Mouse (Mus musculus) intestine, embryonic 15.5 days (tissue): ENCODE measurements at regions not wholly inside any gene's neighbourhood (a gene's known extent, or its start where the extent isn't known, plus 50 kb on each side); places are given as distances from the start of the nearest gene placed in this dataset.
A peak's percentile ranks its signal among the peaks of the same experiment; 100 is the strongest.
"Not testable (repeated sequence)": the region's sequence is repeated elsewhere in the genome, so short reads cannot be mapped to it uniquely, and the experiment has no call there.

Experiments used
- ATAC-seq: fragments of 200-750 bp; cut with Nextera tagmentation; 2 replicates; pipeline ENCODE4 v1.8.0; 2017; ENCODE audit warnings: moderate TSS enrichment, moderate library complexity
- H3K27ac ChIP-seq: fragments of 300-500 bp; sonication (generic); 2 replicates; pipeline ENCODE4 v1.5.1; 2015; ENCODE audit warnings: mild to moderate bottlenecking, inconsistent platforms
- H3K27me3 ChIP-seq: fragments of 300-500 bp; sonication (generic); replicated peaks from 2 replicates; pipeline ENCODE4 v1.6.1; 2015; ENCODE audit warnings: inconsistent platforms
- H3K36me3 ChIP-seq: fragments of 300-500 bp; sonication (generic); 2 replicates; pipeline ENCODE4 v1.6.1; 2015; ENCODE audit warnings: inconsistent platforms
- H3K4me1 ChIP-seq: fragments of 300-500 bp; sonication (generic); replicated peaks from 2 replicates; pipeline ENCODE4 v1.6.1; 2015; ENCODE audit warnings: inconsistent platforms
- H3K4me2 ChIP-seq: fragments of 300-500 bp; sonication (generic); replicated peaks from 2 replicates; pipeline ENCODE4 v1.6.1; 2015; ENCODE audit warnings: mild to moderate bottlenecking, inconsistent platforms
- H3K4me3 ChIP-seq: fragments of 300-500 bp; sonication (generic); replicated peaks from 2 replicates; pipeline ENCODE4 v1.5.1; 2015; ENCODE audit warnings: inconsistent platforms
- H3K9ac ChIP-seq: fragments of 300-500 bp; sonication (generic); 2 replicates; pipeline ENCODE4 v1.6.1; 2015; ENCODE audit warnings: inconsistent platforms
- H3K9me3 ChIP-seq: fragments of 300-500 bp; sonication (generic); 2 replicates; pipeline ENCODE4 v1.6.1; 2016; ENCODE audit warnings: inconsistent platforms
- WGBS: fragments of 180-500 bp; shearing (Covaris S2); methylation state at CpG from one replicate; pipeline ENCODE4 v1.1.7; 2015; 5-methylcytosine and 5-hydroxymethylcytosine counted together

DNA sequence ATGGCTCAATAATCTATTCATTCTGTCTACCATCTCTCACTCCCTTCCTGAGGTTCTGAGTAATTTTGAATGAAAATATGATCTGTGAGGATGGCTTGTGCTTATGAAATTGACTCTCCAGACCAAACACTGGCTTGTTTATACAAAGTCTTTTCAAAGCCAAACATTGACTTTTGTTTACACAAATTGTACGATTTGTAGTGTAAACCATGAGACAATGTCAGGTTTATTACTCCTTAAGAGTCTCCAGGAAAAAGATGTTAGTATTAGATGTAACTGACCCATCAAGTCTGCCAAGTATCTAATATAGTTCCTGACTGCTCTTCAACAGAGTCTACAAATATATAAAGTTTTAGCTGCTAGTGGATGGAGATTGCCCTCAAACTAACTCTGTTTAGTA lies 1039.5 kb downstream of the Diaph3 start:
- Histone ChIP-seq H3K27me3 (no peaks in the 10 kb centered on the region), H3K4me3 (no peak overlapping the region), H3K27ac (no peak overlapping the region), H3K9ac (no peak overlapping the region), H3K9me3 (no peaks in the 10 kb centered on the region), H3K4me2 (no peak overlapping the region), H3K4me1 (no peaks in the 10 kb centered on the region), H3K36me3 (no peaks in the 10 kb centered on the region)
- WGBS, result 18% methylated on average over 1 of the region's 1 CpGs
- no peak for ATAC-seq

DNA sequence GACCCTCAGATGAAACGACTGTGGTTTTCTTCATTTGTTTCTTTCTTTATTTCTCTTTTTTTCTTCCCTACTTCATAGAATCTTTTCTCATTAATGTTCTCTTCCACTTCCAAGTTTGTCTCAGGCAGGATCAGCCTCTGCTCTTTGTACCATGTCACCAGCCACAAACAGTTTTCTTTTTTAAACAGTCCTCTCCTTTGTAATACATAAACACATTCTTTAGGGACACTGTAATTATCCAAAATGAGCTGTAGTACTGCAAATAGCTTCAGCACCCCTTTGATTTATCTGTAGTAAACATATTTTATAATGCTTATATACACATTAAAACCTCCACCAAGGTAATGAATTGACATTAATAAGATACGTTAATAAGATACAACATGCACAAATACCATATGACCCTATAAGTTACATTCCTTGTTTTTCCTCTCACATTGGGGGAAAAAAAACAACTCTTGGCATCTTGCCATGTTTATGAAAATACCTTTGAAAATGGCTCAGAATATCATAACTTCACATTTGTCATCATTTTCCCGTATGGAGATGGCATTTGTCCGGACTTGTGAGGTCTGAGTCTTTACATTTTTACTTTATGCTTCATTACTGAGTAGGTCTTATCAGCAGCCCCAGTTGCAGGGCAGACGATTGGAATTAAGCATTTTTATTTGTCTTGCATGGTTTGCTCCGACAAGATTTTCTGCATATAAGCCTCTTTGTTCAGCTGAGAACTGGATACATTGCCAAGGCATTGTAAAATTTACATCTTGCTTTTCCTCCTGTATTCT lies 1070.5 kb downstream of the Diaph3 start:
- no peak for ATAC-seq
- H3K4me1 ChIP-seq, result no peaks in the 10 kb centered on the region
- no peaks in the 10 kb centered on the region for H3K27me3 ChIP-seq
- H3K4me3 ChIP-seq, result no peak overlapping the region
- H3K4me2 ChIP-seq, result no peak overlapping the region
- no peaks in the 10 kb centered on the region for H3K9me3 ChIP-seq
- WGBS, result 43% methylated on average over 6 of the region's 6 CpGs
- no peaks in the 10 kb centered on the region for H3K36me3 ChIP-seq
- H3K9ac ChIP-seq, result no peak overlapping the region
- no peak overlapping the region for H3K27ac ChIP-seq

DNA sequence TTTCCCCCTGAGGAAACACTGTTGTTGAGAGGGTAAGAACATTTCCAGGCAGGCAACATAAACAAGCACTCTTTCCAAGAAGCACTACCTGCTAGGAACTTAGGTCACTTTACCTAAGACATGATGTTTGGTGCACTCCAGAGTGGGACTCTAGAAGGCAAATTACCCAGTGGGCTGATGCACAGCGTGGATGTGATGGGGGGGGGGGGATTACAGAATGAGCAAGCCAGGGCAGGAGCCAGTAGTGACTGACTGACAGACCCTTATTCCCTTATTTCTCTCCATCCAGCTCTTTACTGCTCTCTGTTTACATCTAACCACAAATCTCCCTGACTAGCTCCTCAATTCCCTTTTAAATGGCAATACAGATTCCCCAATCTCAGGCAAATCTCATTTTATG lies 1071.7 kb downstream of the Diaph3 start:
- Histone ChIP-seq H3K27ac (no peak overlapping the region), H3K4me1 (no peaks in the 10 kb centered on the region), H3K4me3 (no peak overlapping the region), H3K36me3 (no peaks in the 10 kb centered on the region), H3K4me2 (no peak overlapping the region), H3K27me3 (no peaks in the 10 kb centered on the region), H3K9ac (no peak overlapping the region), H3K9me3 (no peaks in the 10 kb centered on the region)
- ATAC-seq, result no peak
- WGBS, result 44% methylated on average over 1 of the region's 1 CpGs

DNA sequence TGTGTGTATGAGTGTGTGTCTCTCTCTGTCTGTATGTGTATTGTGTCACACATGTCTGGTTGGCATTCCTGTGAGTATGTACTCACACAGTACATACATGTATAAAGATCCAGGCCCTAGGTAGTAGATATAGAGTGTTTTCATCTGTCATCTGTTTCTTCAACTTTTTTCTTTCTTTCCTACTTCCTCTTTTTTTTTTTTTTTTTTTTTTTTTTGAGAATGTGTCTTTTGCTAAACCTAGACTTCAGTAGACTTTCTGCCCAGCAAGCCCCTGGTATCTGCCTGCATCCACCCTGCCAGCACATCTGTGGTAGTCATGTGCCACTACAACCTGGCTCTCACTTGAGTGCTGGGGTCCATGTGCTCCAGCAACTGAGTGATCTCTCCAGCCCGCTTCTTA lies 1073.3 kb downstream of the Diaph3 start:
- no peak overlapping the region for H3K27ac ChIP-seq
- no peak for ATAC-seq
- WGBS, result 89% methylated on average over 1 of the region's 1 CpGs
- H3K36me3 ChIP-seq, result no peaks in the 10 kb centered on the region
- H3K4me2 ChIP-seq, result no peak overlapping the region
- H3K4me1 ChIP-seq, result no peaks in the 10 kb centered on the region
- H3K9me3 ChIP-seq, result no peaks in the 10 kb centered on the region
- H3K4me3 ChIP-seq, result no peak overlapping the region
- no peak overlapping the region for H3K9ac ChIP-seq
- H3K27me3 ChIP-seq, result no peaks in the 10 kb centered on the region

DNA sequence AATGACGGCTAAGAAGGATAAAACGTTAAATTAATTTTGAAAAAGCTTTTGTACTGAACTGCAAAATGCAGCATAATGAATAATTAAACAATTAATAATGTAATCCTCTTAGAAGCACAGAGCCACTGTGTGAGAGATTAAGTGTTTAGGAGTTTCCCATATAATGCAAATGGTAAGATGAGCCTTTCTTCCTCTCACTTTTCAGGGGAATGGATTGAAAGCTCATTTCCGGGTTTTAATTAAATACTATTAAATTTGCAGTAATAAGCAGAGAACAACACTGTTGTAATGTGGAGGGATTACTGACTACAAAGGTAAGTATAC lies 1077.5 kb downstream of the Diaph3 start:
- Histone ChIP-seq H3K9me3 (no peaks in the 10 kb centered on the region), H3K9ac (no peak overlapping the region), H3K4me2 (no peak overlapping the region), H3K4me1 (no peaks in the 10 kb centered on the region), H3K27ac (no peak overlapping the region), H3K27me3 (no peaks in the 10 kb centered on the region), H3K4me3 (no peak overlapping the region), H3K36me3 (no peaks in the 10 kb centered on the region)
- WGBS, result 83% methylated on average over 3 of the region's 3 CpGs
- no peak for ATAC-seq

DNA sequence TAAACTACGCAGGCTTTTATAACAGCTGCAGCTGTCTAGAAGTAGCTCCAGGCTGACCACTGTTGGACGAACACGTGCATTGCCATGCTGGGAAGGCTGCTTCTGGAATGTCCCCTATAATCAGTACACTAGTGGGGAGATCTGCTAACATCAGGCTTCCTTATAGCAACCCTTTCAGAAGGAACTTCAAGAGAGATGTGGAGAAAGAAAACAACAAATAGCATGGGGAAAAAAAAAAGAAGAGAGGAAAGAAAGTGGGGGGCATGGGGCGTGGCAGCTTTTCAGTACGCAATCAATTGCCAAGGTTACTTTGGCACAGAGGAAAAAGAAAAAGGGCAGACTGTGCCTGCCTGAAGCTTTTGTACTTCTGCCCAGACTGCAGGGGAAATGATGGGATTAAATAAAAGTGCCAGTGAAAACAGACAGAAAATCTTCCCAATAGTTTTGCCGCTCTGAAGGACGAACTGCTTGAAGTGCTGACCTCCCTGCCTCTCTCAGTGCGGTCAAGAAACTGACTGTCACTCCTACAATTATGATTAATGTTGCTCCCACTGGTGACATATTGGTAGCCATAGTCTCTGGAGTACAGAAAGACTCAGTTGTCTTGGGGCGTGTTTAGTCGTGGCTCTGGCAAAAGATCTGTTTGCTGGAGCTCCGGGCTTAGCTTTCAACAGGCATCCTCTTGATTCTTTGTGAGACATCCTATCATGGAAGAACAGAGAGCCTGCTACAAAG lies 1078.0 kb downstream of the Diaph3 start:
- ATAC-seq, result no peak
- WGBS, result 72% methylated on average over 11 of the region's 11 CpGs

DNA sequence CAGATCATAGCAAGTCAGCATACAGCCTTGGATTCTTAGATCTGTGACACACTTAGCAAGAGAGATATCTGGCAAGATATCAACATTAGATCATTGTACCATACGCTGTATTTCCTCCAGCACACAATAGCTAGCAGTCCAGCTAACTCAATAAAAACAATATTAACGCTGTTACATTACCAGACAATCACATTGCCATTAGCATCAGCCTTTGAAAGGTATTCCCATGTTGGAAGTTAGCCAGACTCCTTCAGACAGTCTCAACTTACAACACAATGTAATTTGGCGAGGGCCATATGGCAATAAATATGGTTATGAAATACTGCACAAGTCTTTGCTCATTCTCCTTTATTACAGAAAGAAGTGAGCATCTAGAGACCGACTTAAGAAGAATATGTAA lies 1084.0 kb downstream of the Diaph3 start:
- Histone ChIP-seq H3K9me3 (no peaks in the 10 kb centered on the region), H3K4me2 (no peak overlapping the region), H3K36me3 (no peaks in the 10 kb centered on the region), H3K4me3 (no peak overlapping the region), H3K4me1 (no peaks in the 10 kb centered on the region), H3K27me3 (no peaks in the 10 kb centered on the region), H3K9ac (no peak overlapping the region), H3K27ac (no peak overlapping the region)
- 33% methylated on average over 4 of the region's 4 CpGs for WGBS
- ATAC-seq, result 0 out of 2 replicates have a peak, but pooled peaks have one; percentile 34

More for the DNA sequence above, 1078.0 kb downstream of the Diaph3 start:
- Histone ChIP-seq H3K9me3 (no peaks in the 10 kb centered on the region), H3K27ac (no peak overlapping the region), H3K36me3 (no peaks in the 10 kb centered on the region), H3K4me2 (no peak overlapping the region), H3K4me3 (no peak overlapping the region), H3K4me1 (no peaks in the 10 kb centered on the region), H3K9ac (no peak overlapping the region), H3K27me3 (no peaks in the 10 kb centered on the region)

DNA sequence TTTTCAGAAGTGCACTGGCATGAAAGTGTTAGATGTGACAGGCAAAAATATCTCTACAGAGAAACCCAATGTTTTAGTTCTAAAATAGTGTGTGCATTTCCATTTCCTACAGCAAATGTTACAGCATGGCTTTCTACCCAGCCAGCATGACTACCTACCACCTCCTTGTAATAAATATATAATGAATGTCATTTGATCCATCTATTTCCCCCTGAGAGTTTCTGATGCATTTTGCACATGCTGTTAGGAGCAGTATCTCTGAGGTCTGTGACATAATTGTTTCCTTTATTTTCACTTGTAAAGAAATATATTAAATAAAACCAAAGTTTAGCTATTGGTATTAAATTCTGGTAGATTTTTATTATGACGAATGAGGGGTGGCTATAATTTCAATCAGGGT lies 1086.4 kb downstream of the Diaph3 start:
- H3K27me3 ChIP-seq, result no peaks in the 10 kb centered on the region
- no peak overlapping the region for H3K9ac ChIP-seq
- ATAC-seq, result no peak
- H3K4me3 ChIP-seq, result no peak overlapping the region
- H3K36me3 ChIP-seq, result no peaks in the 10 kb centered on the region
- H3K4me2 ChIP-seq, result no peak overlapping the region
- H3K4me1 ChIP-seq, result no peaks in the 10 kb centered on the region
- no peaks in the 10 kb centered on the region for H3K9me3 ChIP-seq
- 76% methylated on average over 1 of the region's 1 CpGs for WGBS
- H3K27ac ChIP-seq, result no peak overlapping the region

DNA sequence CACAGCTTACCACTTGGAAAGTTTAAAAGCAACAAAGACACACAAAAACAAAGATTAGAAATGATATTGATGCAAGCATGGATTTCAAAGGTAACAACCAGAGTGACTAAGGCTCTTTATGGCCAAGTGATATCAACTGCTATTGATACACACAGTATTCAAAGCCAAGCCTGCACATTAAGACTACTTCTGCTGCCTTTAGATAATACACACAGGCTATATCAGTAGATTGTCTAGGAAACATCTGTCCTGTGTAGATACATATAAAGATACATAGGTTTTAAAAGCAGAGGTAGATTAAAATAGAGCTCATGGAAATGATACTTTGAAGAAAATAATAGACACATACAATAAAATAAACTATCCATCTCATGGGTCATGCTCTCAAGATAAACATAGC lies 1111.6 kb downstream of the Diaph3 start:
- no peak overlapping the region for H3K4me3 ChIP-seq
- ATAC-seq, result no peak

DNA sequence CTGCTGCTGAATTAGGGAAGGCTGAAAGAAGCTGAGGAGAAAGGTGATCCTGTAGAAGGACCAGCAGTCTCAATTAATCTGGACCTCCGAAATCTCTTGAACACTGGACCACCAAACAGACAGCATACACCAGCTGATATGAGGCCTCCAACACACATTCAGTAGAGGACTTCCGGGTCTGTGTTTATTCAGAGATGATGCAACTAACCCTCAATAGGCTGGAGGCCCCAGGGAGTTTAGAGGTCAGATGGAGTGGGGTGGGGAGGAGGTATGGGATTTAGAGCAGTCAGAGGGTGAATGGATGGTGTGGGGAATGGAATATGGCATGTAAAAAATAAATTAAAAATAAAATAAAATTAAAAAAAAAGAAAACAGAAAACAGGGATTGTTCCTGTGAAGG lies 1123.4 kb downstream of the Diaph3 start:
- H3K9ac ChIP-seq, ATAC-seq, H3K4me3 ChIP-seq, H3K4me2 ChIP-seq, H3K4me1 ChIP-seq, H3K9me3 ChIP-seq, H3K36me3 ChIP-seq, H3K27ac ChIP-seq, H3K27me3 ChIP-seq: not testable (repeated sequence)
- WGBS, result 64% methylated on average over 2 of the region's 2 CpGs

More for the DNA sequence above, 1111.6 kb downstream of the Diaph3 start:
- Histone ChIP-seq H3K36me3 (no peaks in the 10 kb centered on the region), H3K27me3 (no peaks in the 10 kb centered on the region), H3K9ac (no peak overlapping the region), H3K4me1 (no peaks in the 10 kb centered on the region), H3K9me3 (no peaks in the 10 kb centered on the region), H3K27ac (no peak overlapping the region), H3K4me2 (no peak overlapping the region)
